Mouse (Mus musculus) intestine, embryonic 14.5 days (tissue): Measurements from ENCODE around the gene Sin3a. TPM values are rescaled to one million over a fixed set of nuclear protein-coding genes. Genes with fewer than 3 reads are reported as not detected.

ENCODE experiments used
- ATAC-seq: fragments of 200-750 bp; cut with Nextera tagmentation; replicated peaks from 2 replicates; pipeline ENCODE4 v1.8.0; 2017; ENCODE audit warnings: low read depth, moderate number of reproducible peaks, moderate TSS enrichment, moderate library complexity; ENCODE audit not compliant: low FRiP score, low TSS enrichment
- DNase-seq: peaks from one replicate; pipeline ENCODE4 v3.0.0-alpha.2; 2018; ENCODE audit warnings: low spot score
- H3K27ac ChIP-seq: fragments of 300-500 bp; sonication (generic); 2 replicates; pipeline ENCODE4 v1.5.1; 2014; ENCODE audit warnings: low read depth, mild to moderate bottlenecking, control low read depth
- H3K27me3 ChIP-seq: fragments of 300-500 bp; sonication (generic); replicated peaks from 2 replicates; pipeline ENCODE4 v1.6.1; 2014; ENCODE audit warnings: low read length, control low read depth; ENCODE audit not compliant: control insufficient read depth, insufficient read depth
- H3K36me3 ChIP-seq: fragments of 300-500 bp; sonication (generic); 2 replicates; pipeline ENCODE4 v1.6.1; 2014; ENCODE audit warnings: low read length, control low read depth; ENCODE audit not compliant: control insufficient read depth, insufficient read depth
- H3K4me1 ChIP-seq: fragments of 300-500 bp; sonication (generic); replicated peaks from 2 replicates; pipeline ENCODE4 v1.6.1; 2014; ENCODE audit warnings: low read length, control low read depth, mixed read lengths; ENCODE audit not compliant: control insufficient read depth, insufficient read depth
- H3K4me2 ChIP-seq: fragments of 300-500 bp; sonication (generic); 2 replicates; pipeline ENCODE4 v1.6.1; 2014; ENCODE audit warnings: low read length
- H3K4me3 ChIP-seq: fragments of 300-500 bp; sonication (generic); 2 replicates; pipeline ENCODE4 v1.5.1; 2014; ENCODE audit warnings: low read depth, low read length, control low read depth, mixed read lengths
- H3K9ac ChIP-seq: fragments of 300-500 bp; sonication (generic); 2 replicates; pipeline ENCODE4 v1.6.1; 2014; ENCODE audit warnings: mild to moderate bottlenecking, low read length
- H3K9me3 ChIP-seq: fragments of 300-500 bp; sonication (generic); 2 replicates; pipeline ENCODE4 v1.6.1; 2016; ENCODE audit warnings: low read length, control low read depth; ENCODE audit not compliant: control insufficient read depth
- WGBS: fragments of 180-500 bp; shearing (Covaris S2); extraction: QIAGEN DNeasy Blood & Tissue Kit; methylation state at CpG from one replicate; pipeline ENCODE4 v1.1.7; 2014; 5-methylcytosine and 5-hydroxymethylcytosine counted together
- polyA plus RNA-seq: library from polyadenylated mRNA; unstranded; fragments of >200 nt; fragmentation: Nextera tagmentation; extraction: Ambion mirVana; gene quantifications from 2 replicates; pipeline ENCODE4 v1.2.1, GENCODE M21; 2014

Sin3a gene
- polyA plus RNA-seq, 1 experiment from 2014 or later: 42.1 TPM

DNA sequence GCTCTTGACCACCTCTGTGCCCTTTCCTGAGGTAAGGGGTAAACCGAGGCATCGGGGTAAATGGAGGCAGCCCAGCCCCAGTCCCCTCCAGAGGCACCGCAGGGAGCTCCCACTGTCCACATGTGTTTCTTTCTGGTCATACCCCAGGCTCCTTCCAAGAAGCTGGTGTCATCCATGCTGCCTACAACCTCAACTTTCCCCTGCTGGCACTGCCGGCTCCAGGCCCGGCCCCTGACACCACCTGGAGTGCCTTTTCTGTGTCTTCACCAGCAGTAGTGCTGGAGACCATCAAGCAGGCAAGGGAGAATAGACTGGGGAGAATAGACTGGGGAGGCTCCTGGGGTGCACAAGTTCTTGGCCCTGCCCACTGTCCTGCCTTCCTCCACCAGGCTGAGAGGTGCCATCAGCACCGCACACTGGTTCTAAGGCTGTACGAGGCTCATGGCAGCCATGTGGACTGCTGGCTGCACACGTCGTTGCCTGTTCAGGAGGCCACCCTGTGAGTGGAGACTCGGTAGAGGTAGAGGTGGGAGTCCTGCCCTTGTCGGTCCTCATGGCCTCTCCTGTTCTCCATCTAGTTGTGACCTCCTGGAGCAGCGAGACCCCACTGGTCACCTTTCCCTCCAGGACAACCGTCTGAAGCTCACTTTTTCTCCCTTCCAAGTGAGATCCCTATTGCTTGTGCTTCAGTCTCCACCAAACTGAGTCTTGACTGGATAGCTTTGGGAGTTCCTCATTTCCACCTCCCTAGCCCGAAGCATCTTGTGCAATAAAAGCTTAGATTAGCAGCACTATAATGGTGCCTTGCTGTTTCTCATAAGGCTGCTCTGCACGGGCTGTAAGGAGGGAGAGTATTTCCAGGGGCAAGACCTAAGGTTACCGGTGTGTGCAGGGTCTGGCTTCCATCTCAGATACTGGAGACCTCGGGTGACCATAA, 69.8 kb downstream of the Sin3a start:
- peaks cover 65% of the 10 kb centered on the region for H3K36me3 ChIP-seq
- H3K9ac ChIP-seq: no peak overlapping the region
- no peaks in the 10 kb centered on the region for H3K4me1 ChIP-seq
- no peak overlapping the region for H3K4me3 ChIP-seq
- no peak overlapping the region for H3K27ac ChIP-seq
- ATAC-seq (no peak), DNase-seq (no peak)
- H3K27me3 ChIP-seq: no peaks in the 10 kb centered on the region
- no peak overlapping the region for H3K4me2 ChIP-seq
- H3K9me3 ChIP-seq: no peaks in the 10 kb centered on the region
- 86% methylated on average over 17 of the region's 17 CpGs for WGBS

DNA sequence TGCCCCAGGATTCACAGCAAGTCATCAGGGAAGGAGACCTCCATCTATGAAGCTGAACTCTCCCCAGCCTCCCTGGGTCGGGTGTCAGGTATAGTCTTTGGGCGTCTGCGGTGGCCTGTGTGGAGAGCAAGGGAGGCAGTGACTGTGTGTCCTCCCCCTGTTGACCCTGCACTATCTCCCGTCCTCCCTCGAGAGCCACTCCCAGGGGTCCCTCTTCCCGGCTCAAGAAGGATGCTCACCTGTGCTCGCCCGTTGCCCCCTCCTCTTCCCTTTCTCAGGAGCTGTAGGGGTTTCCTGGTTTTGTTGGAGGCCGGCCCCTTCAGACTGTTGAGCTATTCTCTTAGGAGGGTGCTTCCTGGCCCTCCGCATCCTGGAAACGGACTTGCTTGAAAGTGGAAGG, 71.4 kb downstream of the Sin3a start:
- peaks cover 6% of the 10 kb centered on the region for H3K4me1 ChIP-seq
- no peak for ATAC-seq
- no peak overlapping the region for H3K27ac ChIP-seq
- no peaks in the 10 kb centered on the region for H3K27me3 ChIP-seq
- H3K4me3 ChIP-seq: no peak overlapping the region
- H3K9me3 ChIP-seq: no peaks in the 10 kb centered on the region
- H3K9ac ChIP-seq: no peak overlapping the region
- peaks cover 50% of the 10 kb centered on the region for H3K36me3 ChIP-seq
- no peak overlapping the region for H3K4me2 ChIP-seq
- DNase-seq: no peak
- 85% methylated on average over 11 of the region's 11 CpGs for WGBS

DNA sequence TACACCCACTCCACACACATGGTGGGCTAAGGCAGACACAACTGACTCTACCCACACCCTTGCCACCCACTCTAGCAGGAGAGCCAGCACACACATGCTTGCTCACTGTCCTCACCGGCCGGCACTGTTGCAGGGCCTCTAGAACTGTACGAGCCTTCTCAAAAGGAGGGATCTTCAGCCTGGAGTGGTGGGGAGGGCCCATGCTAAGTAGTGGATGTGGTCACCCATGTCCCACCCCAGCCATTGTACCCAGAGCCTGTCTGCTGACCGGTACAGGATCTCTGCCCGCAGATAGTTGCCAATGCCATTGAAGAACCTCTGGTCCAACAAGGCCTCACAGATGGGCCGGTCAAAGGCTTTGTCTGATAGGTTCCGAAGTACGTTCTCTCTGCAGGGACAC, 73.0 kb downstream of the Sin3a start:
- ATAC-seq: no peak
- Histone ChIP-seq H3K27ac (no peak overlapping the region), H3K27me3 (no peaks in the 10 kb centered on the region), H3K36me3 (peaks cover 35% of the 10 kb centered on the region), H3K9me3 (no peaks in the 10 kb centered on the region), H3K4me3 (no peak overlapping the region), H3K4me2 (no peak overlapping the region), H3K9ac (no peak overlapping the region), H3K4me1 (peaks cover 11% of the 10 kb centered on the region)
- DNase-seq: no peak
- WGBS: 91% methylated on average over 8 of the region's 8 CpGs

DNA sequence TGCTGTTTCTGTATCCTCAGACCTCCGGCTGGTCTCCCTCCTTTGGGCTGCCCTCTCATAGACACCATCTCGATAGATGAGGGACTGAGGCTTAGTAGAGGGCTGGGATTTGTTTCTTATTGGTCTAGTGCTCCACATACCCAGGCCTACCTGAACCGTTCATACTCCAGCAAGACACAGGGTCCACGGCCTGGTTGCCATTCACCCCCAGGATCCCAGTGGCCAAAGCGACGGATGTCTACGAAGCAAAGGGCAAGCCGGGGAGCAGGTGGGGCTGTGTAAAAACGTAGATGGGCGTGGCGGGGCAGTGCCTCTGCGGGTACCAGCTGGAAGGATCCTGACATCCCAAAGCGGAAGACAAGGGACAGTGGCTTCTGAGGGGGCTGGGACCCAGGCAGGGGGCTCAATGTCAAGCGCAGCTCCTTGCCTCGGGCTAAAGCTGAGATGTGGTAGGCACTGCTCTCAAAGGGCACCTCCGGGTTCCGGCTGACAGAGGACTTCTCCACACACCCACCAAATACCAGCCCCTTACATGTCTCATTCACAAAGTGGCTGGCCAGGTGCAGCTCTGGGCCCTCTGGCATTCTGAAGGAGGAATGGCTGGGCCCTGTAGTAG, 74.7 kb downstream of the Sin3a start:
- Histone ChIP-seq H3K36me3 (peaks cover 17% of the 10 kb centered on the region), H3K9ac (0 out of 2 replicates have a peak overlapping the region, but pooled peaks have one; percentile 5), H3K27me3 (no peaks in the 10 kb centered on the region), H3K4me2 (peak overlapping the region; percentile 78; the same call in 1 of the 2 replicates), H3K27ac (no peak overlapping the region), H3K4me3 (no peak overlapping the region), H3K9me3 (no peaks in the 10 kb centered on the region), H3K4me1 (peaks cover 11% of the 10 kb centered on the region)
- DNase-seq: no peak
- no peak for ATAC-seq
- WGBS: 85% methylated on average over 17 of the region's 17 CpGs

GRCm38 (mm10) chr9:57147205-57148143, 75.6 kb downstream of the Sin3a start:
- no peak for ATAC-seq

DNA sequence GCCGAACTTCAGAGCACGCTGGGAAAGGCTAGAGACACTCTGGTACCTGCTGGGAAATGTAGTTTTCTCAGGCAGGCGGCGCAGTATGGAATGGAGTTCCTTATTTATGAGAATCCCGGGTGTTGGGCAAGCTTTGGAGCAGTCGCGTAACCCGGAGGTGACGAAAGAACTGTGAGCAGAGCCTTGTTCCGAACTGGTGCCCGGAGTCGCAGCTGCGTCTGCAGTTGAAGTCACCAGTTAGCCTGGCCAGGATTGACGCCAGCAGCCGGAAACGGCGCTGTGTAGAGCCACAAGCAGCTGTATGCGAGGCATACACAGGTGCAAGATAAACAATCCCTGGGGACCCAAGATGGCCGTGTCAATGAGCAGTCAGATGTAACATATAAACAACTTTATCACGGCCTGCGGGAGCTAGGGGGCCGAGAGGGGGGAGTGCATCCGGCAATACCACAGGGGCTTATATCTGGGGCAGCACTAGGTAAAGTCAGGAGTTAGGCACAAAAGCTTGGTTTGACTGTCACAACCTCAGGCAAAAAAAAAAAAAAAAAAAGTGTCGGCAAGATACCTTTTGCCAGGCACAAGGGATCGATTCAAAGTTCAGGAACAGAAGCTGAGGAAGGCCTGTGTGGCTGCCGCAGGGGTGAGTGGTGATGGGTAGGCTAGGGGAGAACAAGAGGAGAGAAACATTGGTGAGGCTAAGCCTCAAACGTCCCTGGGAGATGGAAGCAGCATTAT, 76.5 kb downstream of the Sin3a start, which contains the start of gene Neil1:
Gene Neil1, minus strand, starts transcription at position 162 of the 735 bp plus-strand sequence.
- WGBS: 1% methylated on average over 27 of the region's 27 CpGs
- H3K27me3 ChIP-seq: no peaks in the 10 kb centered on the region

More at GRCm38 (mm10) chr9:57147205-57148143, 75.6 kb downstream of the Sin3a start:
- Histone ChIP-seq H3K4me3 (peak overlapping the region; percentile 45), H3K9me3 (no peaks in the 10 kb centered on the region), H3K4me2 (peak overlapping the region; percentile 78), H3K4me1 (peaks cover 11% of the 10 kb centered on the region), H3K27me3 (no peaks in the 10 kb centered on the region), H3K9ac (peak overlapping the region; percentile 66), H3K36me3 (peaks cover 10% of the 10 kb centered on the region; the same call in 1 of the 2 replicates), H3K27ac (peak overlapping the region; percentile 90)
- DNase-seq: no peak
- WGBS: 8% methylated on average over 19 of the region's 19 CpGs

GRCm38 (mm10) chr9:57149021-57149420, 77.2 kb downstream of the Sin3a start:
- Histone ChIP-seq H3K27me3 (no peaks in the 10 kb centered on the region), H3K9ac (peak overlapping the region; percentile 66), H3K4me2 (peak overlapping the region; percentile 78), H3K27ac (0 out of 2 replicates have a peak overlapping the region, but pooled peaks have one; percentile 90), H3K9me3 (no peaks in the 10 kb centered on the region), H3K4me1 (peaks cover 11% of the 10 kb centered on the region), H3K36me3 (peaks cover 3% of the 10 kb centered on the region; the same call in 1 of the 2 replicates), H3K4me3 (no peak overlapping the region)
- ATAC-seq (no peak), DNase-seq (no peak)
- 73% methylated on average over 6 of the region's 6 CpGs for WGBS

More for the DNA sequence above, 76.5 kb downstream of the Sin3a start, which contains the start of gene Neil1:
- DNase-seq: peak; percentile 89
- H3K27ac ChIP-seq: peak within 1 kb of the TSS; percentile 90
- peak within 1 kb of the TSS; percentile 66 for H3K9ac ChIP-seq
- no peaks in the 10 kb centered on the region for H3K9me3 ChIP-seq
- H3K4me1 ChIP-seq: peaks cover 11% of the 10 kb centered on the region
- H3K4me2 ChIP-seq: peak within 1 kb of the TSS; percentile 78
- ATAC-seq: peak; percentile 82
- H3K4me3 ChIP-seq: peak within 1 kb of the TSS; percentile 45
- peaks cover 6% of the 10 kb centered on the region; the same call in 1 of the 2 replicates for H3K36me3 ChIP-seq
